Mouse (Mus musculus) MEL-GATA-1-ER (cell line): ENCODE measurements around the gene Mef2d.
A peak's percentile ranks its signal among the peaks of the same experiment; 100 is the strongest.

Source experiments
- DNase-seq: peaks from one replicate; pipeline ENCODE4 v3.0.0-alpha.2; 2012; ENCODE audit warnings: low read depth; ENCODE audit errors: extremely low read depth

Mef2d gene

DNA sequence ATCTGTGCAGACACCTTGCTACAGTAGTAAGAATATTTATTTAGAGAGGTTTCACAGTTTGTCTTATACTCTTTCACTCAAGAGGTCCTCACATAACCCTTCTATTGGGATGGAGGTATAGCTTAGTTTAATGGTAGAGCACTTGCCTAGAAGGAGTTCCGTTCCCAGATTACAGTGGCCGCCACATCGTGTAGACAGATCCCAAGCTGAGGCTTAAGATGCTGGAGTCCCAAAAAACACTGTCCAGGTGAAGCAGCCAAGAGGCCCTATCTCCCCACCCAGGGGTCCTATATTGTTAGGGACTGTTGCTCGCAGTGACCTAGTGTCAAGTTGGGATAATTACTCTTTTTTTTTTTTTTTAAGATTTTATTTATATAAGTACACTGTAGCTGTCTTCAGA is 36.8 kb downstream of the Mef2d start:
- no peak for DNase-seq

- no peak for DNase-seq
These were observed 39.2 kb downstream of the Mef2d start for GRCm38 (mm10) chr3:88181374-88181773.

DNA sequence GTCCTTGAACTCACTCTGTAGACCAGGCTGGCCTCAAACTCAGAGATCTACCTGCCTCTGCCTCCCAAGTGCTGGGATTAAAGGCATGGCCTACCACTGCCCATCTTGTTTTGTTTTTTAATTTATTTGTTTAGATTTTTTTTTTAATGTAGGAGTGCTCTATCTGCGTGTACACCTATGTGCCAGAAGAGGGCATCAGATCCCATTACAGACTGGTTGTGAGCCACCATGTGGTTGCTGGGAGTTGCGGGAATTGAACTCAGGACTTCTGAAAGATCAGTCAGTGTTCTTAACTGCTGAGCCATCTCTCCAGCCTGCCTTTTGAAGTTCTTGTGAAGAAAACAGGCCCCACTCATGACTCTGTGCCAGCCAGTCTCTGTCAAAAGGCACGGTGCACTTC is 44.3 kb downstream of the Mef2d start:
- DNase-seq, result no peak

GRCm38 (mm10) chr3:88191146-88191545 is 49.0 kb downstream of the Mef2d start:
- DNase-seq, result peak; percentile 70

GRCm38 (mm10) chr3:88191820-88192616 is 49.8 kb downstream of the Mef2d start:
- DNase-seq, result peak; percentile 36

DNA sequence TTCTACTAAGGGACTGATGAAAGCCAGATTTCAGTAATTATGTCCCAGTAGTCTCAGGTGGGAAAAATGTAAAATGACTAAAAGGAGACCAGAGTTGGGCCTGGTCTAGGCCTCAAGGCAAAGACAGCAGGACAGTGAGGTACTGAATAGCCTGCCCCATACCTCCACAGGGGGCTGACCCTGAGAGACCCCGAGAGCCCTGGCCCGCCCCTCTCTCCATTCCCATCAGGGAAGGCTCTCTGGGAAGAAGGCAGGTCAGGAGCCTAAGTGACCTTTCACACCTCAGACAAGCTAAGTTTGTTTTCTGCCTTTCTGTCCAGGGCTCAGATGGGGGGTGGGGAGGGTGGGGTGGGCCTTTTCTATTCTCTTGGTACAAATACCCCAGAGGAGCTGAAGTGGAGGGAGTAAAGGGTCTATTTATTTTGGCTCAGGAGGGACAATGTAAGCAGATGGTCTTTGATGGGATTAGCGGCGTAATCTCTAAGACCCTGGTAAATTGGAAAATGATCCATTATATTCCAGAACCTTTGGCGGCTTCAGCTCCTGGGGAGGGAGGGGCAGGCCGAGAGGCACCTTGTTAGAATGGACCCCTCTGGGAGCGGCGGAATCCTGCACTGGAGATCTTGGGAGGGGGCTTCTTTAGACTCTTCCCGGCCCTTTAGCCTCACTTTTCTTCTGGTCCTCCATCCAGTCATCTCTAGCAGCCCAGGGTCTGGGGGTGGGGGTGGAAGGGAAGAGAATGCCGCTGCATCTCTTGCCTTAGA is 55.8 kb downstream of the Mef2d start:
- DNase-seq, result no peak

- no peak for DNase-seq
These were observed 56.4 kb downstream of the Mef2d start for GRCm38 (mm10) chr3:88198505-88199020.

DNA sequence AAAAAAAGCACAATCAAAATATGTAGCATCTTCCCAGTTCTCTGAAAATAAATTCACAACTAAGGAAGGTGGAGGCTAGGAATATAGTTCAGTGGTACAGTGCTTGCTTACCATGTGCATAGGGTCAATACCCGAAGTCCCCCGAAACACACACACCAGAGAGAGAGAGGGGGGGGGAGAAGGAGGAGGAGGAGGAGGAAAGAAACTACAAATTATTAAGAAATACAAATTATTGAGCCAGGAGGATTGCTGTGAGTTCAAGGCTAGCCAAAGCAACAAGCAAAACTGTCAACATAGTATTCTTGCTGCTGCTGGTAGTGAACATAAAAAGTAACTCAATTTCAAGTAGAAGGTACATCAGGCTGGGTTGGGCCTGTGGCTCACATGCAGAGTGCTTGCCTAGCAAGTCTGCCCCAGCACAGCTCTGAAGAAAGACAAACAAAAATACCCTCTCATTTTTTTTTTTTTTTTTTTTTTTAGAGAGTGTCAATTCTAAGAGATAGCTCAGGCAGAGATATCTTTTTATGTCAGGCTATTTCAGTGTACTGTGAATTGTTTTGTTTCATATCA is 57.5 kb downstream of the Mef2d start:
- DNase-seq, result no peak

DNA sequence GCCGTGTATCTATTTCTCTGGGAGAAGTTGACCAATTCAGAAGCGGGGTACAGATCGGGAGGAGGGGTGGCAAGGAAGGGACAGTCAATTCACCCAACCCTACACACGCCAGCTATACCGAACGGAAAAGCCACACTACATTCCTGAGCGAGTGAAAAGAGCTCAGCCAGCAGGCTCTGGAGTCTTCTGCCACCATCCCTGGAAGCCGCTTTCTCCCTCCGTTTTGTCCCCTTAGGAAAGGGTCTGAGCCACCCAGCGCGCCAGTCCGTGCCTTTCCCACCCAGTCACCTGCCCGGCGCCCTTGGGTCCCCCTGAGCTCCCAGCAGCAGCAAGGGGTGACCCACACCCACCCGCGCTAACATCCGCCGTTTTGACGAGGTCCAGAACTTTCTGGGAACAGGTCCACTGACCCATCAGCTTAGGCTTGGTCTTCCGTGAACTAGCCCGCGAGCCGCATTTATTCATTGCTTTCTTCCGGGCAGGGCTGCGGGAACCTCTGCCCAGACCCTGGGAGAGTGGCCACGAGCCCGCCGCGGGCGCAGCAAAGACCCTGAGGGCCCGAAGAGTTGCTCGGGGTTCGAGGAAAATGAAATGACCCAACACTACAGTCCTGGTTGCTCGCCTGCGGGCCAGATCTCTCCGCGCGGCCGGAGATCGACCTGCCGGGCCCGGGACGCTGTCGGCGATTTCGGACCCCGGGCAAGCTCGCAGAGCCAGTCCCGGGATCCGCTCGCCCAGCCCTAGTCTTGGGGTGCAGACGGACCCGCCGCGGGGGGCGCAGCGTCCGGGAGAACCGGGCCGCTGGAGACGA is 58.2 kb downstream of the Mef2d start:
- no peak for DNase-seq

GRCm38 (mm10) chr3:88200972-88201330 is 58.8 kb downstream of the Mef2d start:
- no peak for DNase-seq

DNA sequence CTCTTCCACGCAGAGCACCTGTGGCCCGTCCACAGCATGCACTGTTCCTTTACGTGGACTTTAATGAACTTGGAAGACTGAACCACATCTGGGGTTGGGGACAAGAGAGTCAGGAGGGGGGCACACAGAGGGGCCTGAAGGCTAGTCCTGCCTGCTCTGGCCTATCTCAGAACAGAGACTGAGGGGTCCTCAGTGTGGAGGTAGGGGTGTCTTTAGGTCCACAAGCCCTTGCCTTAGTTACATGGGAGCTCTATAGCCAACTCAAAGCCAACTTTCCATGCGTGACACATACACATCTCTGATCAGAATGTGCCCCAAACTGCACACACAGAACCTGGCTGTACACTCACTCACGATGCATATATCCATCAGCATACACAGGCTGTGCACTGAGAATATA is 59.5 kb downstream of the Mef2d start:
- DNase-seq, result no peak

GRCm38 (mm10) chr3:88202986-88203385 is 60.8 kb downstream of the Mef2d start:
- DNase-seq, result no peak

- no peak for DNase-seq
These were observed 61.3 kb downstream of the Mef2d start for GRCm38 (mm10) chr3:88203456-88203855.

GRCm38 (mm10) chr3:88203999-88204700 is 62.0 kb downstream of the Mef2d start:
- no peak for DNase-seq

DNA sequence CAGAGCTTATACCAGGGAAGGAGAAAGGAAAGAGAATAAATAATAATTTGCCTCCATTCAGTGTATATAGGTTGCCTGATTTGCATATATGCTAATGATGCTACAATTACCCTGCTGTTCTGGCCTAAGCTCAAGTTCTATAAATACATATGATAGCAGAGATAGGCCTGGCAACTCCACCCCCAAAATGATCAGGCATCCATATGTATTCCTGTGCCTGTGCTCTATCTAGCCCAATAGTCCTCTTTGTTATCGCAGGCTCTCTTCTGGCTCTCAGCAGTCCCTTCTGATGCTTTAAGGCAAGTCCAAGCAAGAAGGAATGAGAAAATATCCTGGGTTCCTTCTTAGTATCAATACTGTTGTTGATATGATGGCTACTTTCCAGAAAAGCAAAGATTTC is 62.6 kb downstream of the Mef2d start:
- DNase-seq, result no peak

GRCm38 (mm10) chr3:88205176-88205562 is 63.0 kb downstream of the Mef2d start:
- DNase-seq, result no peak

- no peak for DNase-seq
These were observed 63.7 kb downstream of the Mef2d start for GRCm38 (mm10) chr3:88205563-88206491.

DNA sequence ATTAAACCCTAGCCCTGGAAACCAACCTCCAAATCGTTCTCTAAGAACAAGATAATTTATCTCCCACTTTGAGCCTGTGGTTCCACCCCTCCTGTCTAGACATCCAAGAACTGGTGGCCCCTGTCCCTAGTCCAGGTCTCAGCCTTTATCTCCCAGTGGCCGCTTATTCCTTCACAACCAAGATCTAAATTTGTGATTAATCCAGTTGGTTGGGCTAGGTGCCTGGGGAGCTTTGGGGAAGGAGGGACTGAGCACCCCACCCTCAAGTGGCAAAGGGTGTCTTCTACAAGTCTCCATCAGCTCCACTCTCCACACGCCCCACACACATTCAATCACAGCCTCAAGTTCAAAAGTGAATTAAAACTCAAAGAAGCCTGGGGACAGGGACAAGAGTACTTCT is 64.3 kb downstream of the Mef2d start:
- DNase-seq, result no peak

- no peak for DNase-seq
These were observed 64.8 kb downstream of the Mef2d start for GRCm38 (mm10) chr3:88206901-88207371.
